In genomic region chr11:75286868-75287267, GRCm38 (mm10) we compare ENCODE assay signal across 13 mouse cellular contexts.
"Had no signal": no experiment of that assay in that cellular context is flagged by ENCODE, and none has a peak within 500 bp of the region (broad histone marks: within the 10 kb centered on the region; RNA-seq: fewer than 3 reads in every experiment).

No protein-coding gene starts in this region.

- H3K36me3 ChIP-seq: limb, embryonic 13.5 days; midbrain, embryonic 12.5 days; neural tube, embryonic 13.5 days had no signal

- ATAC-seq: midbrain, embryonic 16.5 days had no signal

- DNase-seq: kidney, postnatal 10 days; kidney, postnatal 4 days; left cerebral cortex, postnatal 4 days; lung, adult 18-20 months; right cerebral cortex, adult 18-20 months; right cerebral cortex, postnatal 25 days; thymus, postnatal 4 days had no signal

- H3K9me3 ChIP-seq: limb, embryonic 13.5 days; midbrain, embryonic 12.5 days; neural tube, embryonic 13.5 days had no signal

- H3K4me3 ChIP-seq: layer of hippocampus, adult 2 months; limb, embryonic 13.5 days; midbrain, embryonic 12.5 days; neural tube, embryonic 13.5 days had no signal

- H3K4me2 ChIP-seq: limb, embryonic 13.5 days; midbrain, embryonic 12.5 days; neural tube, embryonic 13.5 days had no signal

- H3K9ac ChIP-seq: limb, embryonic 13.5 days; liver, embryonic 14.5 days; midbrain, embryonic 12.5 days; neural tube, embryonic 13.5 days had no signal

- H3K27ac ChIP-seq: limb, embryonic 13.5 days; liver, embryonic 14.5 days; midbrain, embryonic 12.5 days; neural tube, embryonic 13.5 days had no signal
